Comparison of ENCODE assay signal across 10 mouse cellular contexts in the genomic region with DNA sequence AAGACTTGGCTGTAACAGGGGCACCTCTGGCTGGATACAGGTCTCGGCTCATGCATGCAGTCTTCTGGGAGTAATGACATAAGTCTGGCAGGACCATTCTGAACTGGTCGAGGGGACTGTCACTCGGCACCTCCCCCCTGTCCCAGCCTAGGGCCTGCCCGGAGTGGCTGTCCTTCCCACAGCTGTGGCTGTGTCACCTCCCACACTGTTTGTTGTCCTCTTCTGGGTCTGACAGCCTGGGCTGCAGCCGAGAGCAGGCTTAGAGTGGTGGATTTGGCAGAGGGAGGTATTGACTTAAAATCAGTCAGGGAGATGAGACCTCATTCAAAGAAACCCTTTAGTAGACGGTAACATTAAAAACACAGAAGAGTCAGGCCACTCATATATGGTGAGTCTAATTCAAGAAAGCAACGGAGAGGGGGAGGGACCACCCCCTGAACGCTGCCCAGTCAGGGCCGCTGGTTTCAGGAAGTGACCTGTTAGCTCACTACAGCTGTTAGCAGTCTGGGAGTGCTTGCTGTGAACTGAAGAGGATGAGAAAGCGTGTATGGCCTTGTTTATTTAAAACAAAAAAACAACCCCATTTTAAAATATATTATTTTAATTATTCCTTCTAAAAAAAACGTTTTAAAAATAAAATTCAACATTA.
A peak's percentile ranks its signal among the peaks of the same experiment; 100 is the strongest.
DNase-seq lines count a peak whose midpoint lies in the region; ATAC-seq and TF ChIP-seq lines count a peak whose summit lies in the region.
"Had no signal": no experiment of that assay in that cellular context is flagged by ENCODE, and none has a peak within 500 bp of the region (broad histone marks: within the 10 kb centered on the region; RNA-seq: fewer than 3 reads in every experiment).

No protein-coding gene starts in this region.

- H3K27ac ChIP-seq in intestine, embryonic 16.5 days (ENCODE audit: low read length): peak overlapping the region; percentile 49
- no peak overlapping the region for H3K27ac ChIP-seq in midbrain, postnatal 0 days (ENCODE audit: low read depth, low read length)
- H3K27ac ChIP-seq: macrophage had no signal

- TF ChIP-seq CTCF in midbrain, postnatal 0 days (IDR thresholded peaks at IDR 0.05): no peak

- H3K4me2 ChIP-seq in intestine, embryonic 16.5 days (ENCODE audit: low read depth, low read length): no peak overlapping the region
- H3K4me2 ChIP-seq in midbrain, postnatal 0 days (ENCODE audit: low read depth, low read length, poor library complexity, severe bottlenecking): no peak overlapping the region

- H3K9me3 ChIP-seq in intestine, embryonic 16.5 days (ENCODE audit: control insufficient read depth, low read length): no peaks in the 10 kb centered on the region
- no peaks in the 10 kb centered on the region for H3K9me3 ChIP-seq in midbrain, postnatal 0 days (ENCODE audit: low read length)

- H3K9ac ChIP-seq in intestine, embryonic 16.5 days (ENCODE audit: low read depth, low read length): no peak overlapping the region
- no peak overlapping the region for H3K9ac ChIP-seq in midbrain, postnatal 0 days (replicated peaks; ENCODE audit: low read length, poor library complexity, severe bottlenecking)

- no peaks in the 10 kb centered on the region; the same call in 1 of the 2 replicates for H3K27me3 ChIP-seq in intestine, embryonic 16.5 days (replicated peaks; ENCODE audit: control insufficient read depth, insufficient read depth, low read length)
- H3K27me3 ChIP-seq in midbrain, postnatal 0 days (ENCODE audit: insufficient read depth, low read length): no peaks in the 10 kb centered on the region

- ATAC-seq in intestine, embryonic 16.5 days: peak; percentile 62
- ATAC-seq in midbrain, postnatal 0 days (ENCODE audit: low FRiP score): 0 out of 2 replicates have a peak, but pooled peaks have one; percentile 38
- ATAC-seq in megakaryocyte-erythroid progenitor cell, adult 5-6 weeks (replicated peaks; ENCODE audit: low FRiP score, low TSS enrichment, poor library complexity, severe bottlenecking): no peak

- no peak overlapping the region for H3K4me3 ChIP-seq in intestine, embryonic 16.5 days (ENCODE audit: low read length)
- H3K4me3 ChIP-seq in midbrain, postnatal 0 days (ENCODE audit: low read depth, low read length): no peak overlapping the region

- peak; percentile 71 for DNase-seq in kidney, postnatal 10 days
- DNase-seq in kidney, adult 9 months: no peak
- DNase-seq in heart, adult 9 months (ENCODE audit: low spot score in 2 of 2): peak; percentile 26 to 28
- no peak for DNase-seq in midbrain, postnatal 0 days (ENCODE audit: low spot score)
- DNase-seq in spleen, postnatal 36 days (ENCODE audit: low spot score in 2 of 2): no peak
- DNase-seq in ovary, postnatal 36 days (ENCODE audit: low spot score): no peak
- DNase-seq: adrenal gland, postnatal 10 days had no signal

- H3K4me1 ChIP-seq in intestine, embryonic 16.5 days (ENCODE audit: control insufficient read depth, insufficient read depth, low read length): peaks cover 15% of the 10 kb centered on the region
- H3K4me1 ChIP-seq in midbrain, postnatal 0 days (ENCODE audit: insufficient read depth, low read length): no peaks in the 10 kb centered on the region

- WGBS in intestine, embryonic 16.5 days: 26% methylated on average over 11 of the region's 11 CpGs
- WGBS in midbrain, postnatal 0 days: 24% methylated on average over 11 of the region's 11 CpGs

- H3K36me3 ChIP-seq in intestine, embryonic 16.5 days (ENCODE audit: control insufficient read depth, insufficient read depth, low read length): no peaks in the 10 kb centered on the region
- H3K36me3 ChIP-seq in midbrain, postnatal 0 days (ENCODE audit: insufficient read depth, low read length): no peaks in the 10 kb centered on the region

Comparison
In these comparisons a context has a peak if more than half of its experiments do, and no peak if none do; other contexts are left out.
1. DNase-seq: peak in kidney, postnatal 10 days (single experiment) and heart, adult 9 months (2 of 2); none in kidney, adult 9 months (single experiment), midbrain, postnatal 0 days (single experiment), spleen, postnatal 36 days (0 of 2) and ovary, postnatal 36 days (single experiment).